Mouse (Mus musculus) heart, postnatal 0 days (tissue): ENCODE data around the gene Ntm. TPM values are rescaled to one million over a fixed set of nuclear protein-coding genes. Genes with fewer than 3 reads are reported as not detected.

Source experiments
- ATAC-seq: fragments of 200-750 bp; cut with Nextera tagmentation; 2 replicates; pipeline ENCODE4 v1.8.0; 2017; ENCODE audit warnings: low read depth, moderate number of reproducible peaks, moderate library complexity; ENCODE audit not compliant: insufficient read depth
- DNase-seq: peaks from one replicate; pipeline ENCODE4 v3.0.0-alpha.2; 2016; ENCODE audit warnings: low spot score
- H3K27ac ChIP-seq: fragments of 300-500 bp; sonication (generic); 2 replicates; pipeline ENCODE4 v1.5.1; 2014; ENCODE audit warnings: low read depth, mild to moderate bottlenecking
- H3K27me3 ChIP-seq: fragments of 300-500 bp; sonication (generic); 2 replicates; pipeline ENCODE4 v1.6.1; 2014; ENCODE audit warnings: low read length, mixed read lengths; ENCODE audit not compliant: control insufficient read depth, insufficient read depth
- H3K36me3 ChIP-seq: fragments of 300-500 bp; sonication (generic); replicated peaks from 2 replicates; pipeline ENCODE4 v1.6.1; 2014; ENCODE audit warnings: low read length, mixed read lengths; ENCODE audit not compliant: control insufficient read depth, insufficient read depth
- H3K4me1 ChIP-seq: fragments of 300-500 bp; sonication (generic); 2 replicates; pipeline ENCODE4 v1.6.1; 2014; ENCODE audit warnings: antibody characterized with exemption; ENCODE audit not compliant: control insufficient read depth, insufficient read depth
- H3K4me2 ChIP-seq: fragments of 300-500 bp; sonication (generic); 2 replicates; pipeline ENCODE4 v1.6.1; 2014; ENCODE audit warnings: low read depth, mild to moderate bottlenecking, low read length, moderate library complexity
- H3K4me3 ChIP-seq: fragments of 300-500 bp; sonication (generic); 2 replicates; pipeline ENCODE4 v1.5.1; 2014; ENCODE audit warnings: low read depth, low read length
- H3K9ac ChIP-seq: fragments of 300-500 bp; sonication (generic); replicated peaks from 2 replicates; pipeline ENCODE4 v1.6.1; 2014; ENCODE audit warnings: low read depth, low read length, mixed read lengths
- H3K9me3 ChIP-seq: fragments of 300-500 bp; sonication (generic); replicated peaks from 2 replicates; pipeline ENCODE4 v1.6.1; 2016; ENCODE audit warnings: low read length; ENCODE audit not compliant: control insufficient read depth
- CTCF ChIP-seq: IDR thresholded peaks from 2 replicates; pipeline ENCODE4 v1.5.1; 2016; ENCODE audit warnings: antibody characterized with exemption, control low read depth, low read depth
- EP300 ChIP-seq: IDR thresholded peaks from 2 replicates; pipeline ENCODE4 v1.6.1; 2016; ENCODE audit warnings: antibody characterized with exemption, low read depth
- WGBS: fragments of 180-500 bp; shearing (Covaris S2); extraction: QIAGEN DNeasy Blood & Tissue Kit; methylation state at CpG from one replicate; pipeline ENCODE4 v1.1.7; 2014; 5-methylcytosine and 5-hydroxymethylcytosine counted together
- polyA plus RNA-seq: library from polyadenylated mRNA; unstranded; fragments of >200 nt; fragmentation: Nextera tagmentation; extraction: Ambion mirVana; gene quantifications from 2 replicates; pipeline ENCODE4 v1.2.1, GENCODE M21; 2015
- total RNA-seq: library from RNA; depleted of rRNA; stranded (reverse); fragments of >200 nt; gene quantifications from 2 replicates; pipeline ENCODE4 v1.2.3, GENCODE M21; 2014; ENCODE audit warnings: low replicate concordance

Ntm gene
- total and polyA plus RNA-seq, 2 experiments from 2014 or later: 7.1 to 8.8 TPM

- H3K4me2 ChIP-seq: no peak overlapping the region
These were observed 553.6 kb downstream of the Ntm start for GRCm38 (mm10) chr9:29409216-29409907.

GRCm38 (mm10) chr9:29407954-29408353 is 555.0 kb downstream of the Ntm start:
- DNase-seq: no peak
- Histone ChIP-seq H3K9me3 (no peaks in the 10 kb centered on the region), H3K4me2 (no peak overlapping the region)

More at GRCm38 (mm10) chr9:29409216-29409907, 553.6 kb downstream of the Ntm start:
- Histone ChIP-seq H3K4me3 (no peak overlapping the region), H3K9ac (no peak overlapping the region), H3K27ac (no peak overlapping the region), H3K27me3 (peaks cover 34% of the 10 kb centered on the region), H3K36me3 (no peaks in the 10 kb centered on the region), H3K4me1 (no peaks in the 10 kb centered on the region), H3K9me3 (no peaks in the 10 kb centered on the region)
- DNase-seq: peak; percentile 42
- WGBS: 56% methylated on average over 8 of the region's 8 CpGs
- TF ChIP-seq EP300 (no peak), CTCF (peak; percentile 82)
- no peak for ATAC-seq

GRCm38 (mm10) chr9:29406973-29407372 is 556.0 kb downstream of the Ntm start:
- DNase-seq (no peak), ATAC-seq (no peak)
- peaks cover 15% of the 10 kb centered on the region for H3K27me3 ChIP-seq
- H3K4me2 ChIP-seq: no peak overlapping the region
- H3K4me1 ChIP-seq: no peaks in the 10 kb centered on the region
- H3K4me3 ChIP-seq: no peak overlapping the region
- H3K36me3 ChIP-seq: no peaks in the 10 kb centered on the region
- H3K9me3 ChIP-seq: no peaks in the 10 kb centered on the region
- 92% methylated on average over 2 of the region's 2 CpGs for WGBS
- no peak for TF ChIP-seq CTCF
- TF ChIP-seq EP300: no peak
- no peak overlapping the region for H3K27ac ChIP-seq
- no peak overlapping the region for H3K9ac ChIP-seq

More at GRCm38 (mm10) chr9:29407954-29408353, 555.0 kb downstream of the Ntm start:
- Histone ChIP-seq H3K4me3 (no peak overlapping the region), H3K36me3 (no peaks in the 10 kb centered on the region), H3K4me1 (no peaks in the 10 kb centered on the region), H3K9ac (no peak overlapping the region), H3K27ac (no peak overlapping the region), H3K27me3 (peaks cover 25% of the 10 kb centered on the region)
- no peak for TF ChIP-seq EP300
- peak; percentile 34 for TF ChIP-seq CTCF
- ATAC-seq: no peak

GRCm38 (mm10) chr9:29406046-29406445 is 556.9 kb downstream of the Ntm start:
- 84% methylated on average over 1 of the region's 1 CpGs for WGBS
- no peak overlapping the region for H3K27ac ChIP-seq
- DNase-seq (no peak), ATAC-seq (no peak)
- H3K9me3 ChIP-seq: no peaks in the 10 kb centered on the region
- H3K36me3 ChIP-seq: no peaks in the 10 kb centered on the region
- H3K27me3 ChIP-seq: peaks cover 11% of the 10 kb centered on the region
- H3K9ac ChIP-seq: no peak overlapping the region
- H3K4me1 ChIP-seq: no peaks in the 10 kb centered on the region
- H3K4me3 ChIP-seq: no peak overlapping the region
- H3K4me2 ChIP-seq: no peak overlapping the region
- TF ChIP-seq EP300: no peak
- no peak for TF ChIP-seq CTCF

- DNase-seq: no peak
- 0 out of 2 replicates have a peak, but pooled peaks cover 7% of the 10 kb centered on the region for H3K4me1 ChIP-seq
- no peaks in the 10 kb centered on the region for H3K27me3 ChIP-seq
- H3K36me3 ChIP-seq: no peaks in the 10 kb centered on the region
- 72% methylated on average over 8 of the region's 8 CpGs for WGBS
- H3K27ac ChIP-seq: no peak overlapping the region
- H3K9ac ChIP-seq: no peak overlapping the region
- no peak overlapping the region for H3K4me2 ChIP-seq
- H3K4me3 ChIP-seq: no peak overlapping the region
- no peaks in the 10 kb centered on the region for H3K9me3 ChIP-seq
- ATAC-seq: no peak
- TF ChIP-seq CTCF: no peak
- no peak for TF ChIP-seq EP300
These were observed 562.8 kb downstream of the Ntm start for GRCm38 (mm10) chr9:29400151-29400550.

GRCm38 (mm10) chr9:29396101-29396500 is 566.8 kb downstream of the Ntm start:
- Histone ChIP-seq H3K4me3 (no peak overlapping the region), H3K36me3 (no peaks in the 10 kb centered on the region), H3K27me3 (no peaks in the 10 kb centered on the region), H3K27ac (no peak overlapping the region), H3K9me3 (no peaks in the 10 kb centered on the region), H3K4me2 (no peak overlapping the region), H3K4me1 (peaks cover 18% of the 10 kb centered on the region), H3K9ac (no peak overlapping the region)
- DNase-seq (no peak), ATAC-seq (no peak)
- WGBS: 38% methylated on average over 5 of the region's 5 CpGs
- TF ChIP-seq CTCF (no peak), EP300 (no peak)
